Mouse (Mus musculus): ENCODE measurements around the gene Pla2g4b.
A peak's percentile ranks its signal among the peaks of the same experiment; 100 is the strongest.

Gene Pla2g4b

DNA sequence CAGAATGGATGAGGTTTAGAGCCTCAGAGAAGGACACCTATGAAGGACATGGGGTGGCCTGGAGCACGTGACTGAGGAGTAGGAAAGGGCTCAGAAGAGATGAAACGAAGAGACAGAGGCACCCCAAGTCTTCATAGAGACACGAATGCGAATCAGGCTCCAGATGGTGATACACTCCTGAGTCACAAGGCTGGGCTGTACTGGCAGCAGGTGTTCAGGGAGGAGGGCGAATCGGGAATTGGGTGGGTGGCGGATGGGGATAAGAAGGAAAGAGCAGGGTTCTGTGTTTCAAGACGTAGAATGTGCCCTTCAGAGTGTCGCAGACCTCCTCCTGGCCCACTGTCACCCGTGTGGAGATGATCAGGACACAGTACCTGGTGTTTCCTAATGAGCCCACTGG, 32.0 kb downstream of the Pla2g4b start:
- DNase-seq: no peak

DNA sequence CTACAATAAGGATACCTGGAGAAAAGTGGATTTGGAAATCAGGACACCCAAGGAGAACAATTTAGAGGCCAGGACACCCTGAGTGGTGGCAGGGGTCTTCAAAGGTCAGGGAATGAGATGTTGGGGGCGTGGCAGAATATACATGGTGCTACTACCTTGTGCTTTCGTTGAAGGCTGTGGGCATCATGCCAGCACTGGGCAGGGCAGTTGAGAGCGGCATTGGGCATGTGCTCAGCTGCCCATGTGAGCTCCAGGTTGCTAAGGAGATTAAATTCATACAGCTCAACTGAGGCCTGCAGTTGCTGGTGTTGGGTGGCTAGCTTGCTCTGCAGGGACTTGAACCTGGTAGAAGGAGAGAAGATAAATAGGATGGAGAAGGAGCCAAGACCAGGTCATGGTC, 33.0 kb downstream of the Pla2g4b start:
- no peak for DNase-seq

DNA sequence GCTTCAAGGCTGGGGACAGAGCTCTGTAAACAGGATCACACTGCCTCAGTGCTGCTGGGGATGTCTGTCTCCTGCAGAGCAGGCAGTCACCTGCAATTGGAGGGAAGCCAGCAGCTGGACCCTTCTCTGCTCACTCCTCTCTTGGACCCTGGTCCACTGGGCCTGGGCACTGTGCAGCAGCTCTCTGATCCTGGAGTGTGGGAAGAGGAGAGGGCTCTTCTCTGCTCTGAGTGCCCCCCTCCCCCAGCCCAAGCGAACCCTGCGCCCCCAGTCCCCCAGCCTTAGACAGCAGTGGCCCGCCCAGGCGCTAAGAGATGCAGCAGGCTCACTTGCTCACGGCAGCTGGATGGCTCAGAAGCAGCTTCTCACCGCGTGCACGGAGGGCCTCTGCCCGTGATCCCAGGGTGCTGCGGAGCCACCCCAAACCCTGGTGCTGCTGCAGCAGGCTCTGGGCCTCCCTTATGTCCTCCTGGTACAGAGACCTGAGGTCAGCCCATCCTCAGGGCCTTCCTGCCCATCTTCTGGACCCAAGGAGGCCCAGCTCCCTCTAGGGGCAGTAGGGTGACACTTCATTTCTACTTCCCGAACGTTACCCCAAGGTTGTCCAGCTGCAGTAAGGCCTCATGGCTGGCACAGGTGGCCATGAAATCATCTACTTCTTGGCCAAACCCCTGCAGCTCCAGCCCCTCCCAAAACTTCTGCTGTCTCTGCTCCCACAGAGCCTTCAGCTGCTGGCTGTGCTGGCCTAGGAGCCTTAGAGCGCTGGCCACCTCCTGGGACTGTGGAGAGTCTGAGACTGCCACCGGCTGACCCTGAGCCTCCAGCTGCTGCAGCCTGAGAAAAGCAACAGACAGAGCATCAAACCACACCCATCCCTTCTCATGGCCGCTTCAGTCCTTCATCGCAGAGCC, 35.6 kb downstream of the Pla2g4b start:
- DNase-seq: peak; percentile 69

DNA sequence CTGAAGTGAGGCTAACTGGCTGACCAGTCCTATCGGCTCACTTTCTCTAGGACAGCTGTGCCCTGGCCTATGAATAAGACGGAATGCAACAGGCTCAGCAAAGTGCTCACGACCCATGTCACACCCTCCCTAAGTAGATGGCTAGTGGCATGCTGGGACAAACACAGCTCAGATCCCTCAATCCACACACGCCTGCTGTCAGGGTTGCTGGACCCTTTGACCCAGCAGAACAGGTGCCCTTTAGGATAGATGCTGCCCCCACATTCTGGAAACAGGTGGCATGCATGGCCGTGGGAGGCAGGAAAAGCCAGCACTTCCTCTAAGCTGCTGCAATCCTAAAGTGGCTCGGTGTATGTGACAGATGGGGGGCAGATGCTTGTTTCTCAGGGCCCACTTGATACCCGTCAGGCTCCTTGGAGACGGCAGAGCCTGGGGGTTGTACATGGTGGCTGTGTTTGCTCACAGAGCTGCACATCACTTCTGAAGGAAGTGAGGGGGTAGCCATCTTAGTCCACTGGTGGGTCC, 36.3 kb downstream of the Pla2g4b start:
- DNase-seq: no peak

DNA sequence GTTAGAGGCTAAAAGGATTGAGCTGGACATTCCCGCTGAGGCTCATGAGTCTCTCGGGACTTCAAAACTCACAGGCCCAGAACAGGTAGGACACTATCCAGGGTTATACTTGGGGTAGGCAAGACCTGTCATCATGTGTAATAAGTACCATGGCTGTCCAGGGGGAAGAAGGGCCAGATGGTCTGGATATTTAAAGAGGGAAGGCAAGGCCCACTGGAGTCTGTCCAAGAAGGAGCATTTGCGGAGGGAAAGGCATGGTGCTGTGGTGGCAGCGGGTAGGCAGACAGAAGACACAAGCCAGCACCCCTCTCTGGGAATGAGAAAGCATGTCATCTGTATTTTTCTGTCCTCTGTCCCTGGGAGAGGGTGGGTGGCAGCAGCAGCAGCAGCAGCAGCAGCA, 40.9 kb downstream of the Pla2g4b start:
- DNase-seq: no peak

DNA sequence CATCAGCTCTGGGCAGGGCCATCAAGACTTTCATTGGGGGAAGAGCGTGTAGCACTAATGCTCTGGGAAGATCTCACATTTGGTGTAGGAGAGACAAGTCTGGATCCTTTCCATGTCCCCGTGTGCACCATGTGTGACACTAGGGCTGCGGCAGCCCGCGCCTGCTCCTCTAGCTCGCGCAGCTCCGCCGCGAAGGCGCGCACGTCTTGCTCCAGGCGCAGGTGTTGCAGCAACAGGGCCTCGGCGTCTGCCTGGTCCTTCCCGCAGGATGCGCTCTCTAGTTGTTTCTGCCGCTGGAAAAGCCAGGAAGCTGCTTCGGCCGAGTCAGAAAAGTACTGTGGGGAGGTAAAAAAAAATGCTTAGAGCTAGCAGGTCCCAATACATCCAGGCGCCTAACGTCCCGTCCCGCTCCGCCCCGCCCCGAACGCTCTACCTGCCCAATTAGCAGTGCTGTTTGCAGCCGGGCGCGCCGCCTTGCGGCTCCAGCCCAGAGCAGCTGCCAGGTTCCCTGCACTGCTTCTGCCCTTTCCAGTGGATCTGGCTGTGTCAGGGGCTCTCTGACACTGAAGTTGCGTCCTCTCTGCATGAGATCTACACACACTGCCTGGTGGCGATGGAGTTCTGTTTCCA, 43.0 kb downstream of the Pla2g4b start:
- DNase-seq: peak; percentile 63

DNA sequence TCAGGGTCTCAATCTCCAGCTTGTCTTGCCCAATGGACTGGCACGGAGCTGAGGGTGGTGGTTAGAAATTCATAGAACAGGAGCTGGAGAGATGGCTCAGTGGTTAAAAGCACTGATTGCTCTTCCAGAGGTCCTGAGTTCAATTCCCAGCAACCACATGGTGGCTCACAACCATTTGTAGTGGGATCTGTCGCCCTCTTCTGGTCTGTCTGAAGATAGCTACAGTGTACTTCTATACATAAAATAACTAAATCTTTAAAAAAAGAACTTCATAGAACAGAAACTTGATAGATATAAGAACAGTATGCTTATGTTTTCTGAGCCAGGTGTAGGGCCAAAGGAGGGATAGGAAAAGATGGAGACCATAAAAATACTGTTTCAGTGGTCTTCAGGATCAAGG, 49.2 kb downstream of the Pla2g4b start:
- DNase-seq: no peak

DNA sequence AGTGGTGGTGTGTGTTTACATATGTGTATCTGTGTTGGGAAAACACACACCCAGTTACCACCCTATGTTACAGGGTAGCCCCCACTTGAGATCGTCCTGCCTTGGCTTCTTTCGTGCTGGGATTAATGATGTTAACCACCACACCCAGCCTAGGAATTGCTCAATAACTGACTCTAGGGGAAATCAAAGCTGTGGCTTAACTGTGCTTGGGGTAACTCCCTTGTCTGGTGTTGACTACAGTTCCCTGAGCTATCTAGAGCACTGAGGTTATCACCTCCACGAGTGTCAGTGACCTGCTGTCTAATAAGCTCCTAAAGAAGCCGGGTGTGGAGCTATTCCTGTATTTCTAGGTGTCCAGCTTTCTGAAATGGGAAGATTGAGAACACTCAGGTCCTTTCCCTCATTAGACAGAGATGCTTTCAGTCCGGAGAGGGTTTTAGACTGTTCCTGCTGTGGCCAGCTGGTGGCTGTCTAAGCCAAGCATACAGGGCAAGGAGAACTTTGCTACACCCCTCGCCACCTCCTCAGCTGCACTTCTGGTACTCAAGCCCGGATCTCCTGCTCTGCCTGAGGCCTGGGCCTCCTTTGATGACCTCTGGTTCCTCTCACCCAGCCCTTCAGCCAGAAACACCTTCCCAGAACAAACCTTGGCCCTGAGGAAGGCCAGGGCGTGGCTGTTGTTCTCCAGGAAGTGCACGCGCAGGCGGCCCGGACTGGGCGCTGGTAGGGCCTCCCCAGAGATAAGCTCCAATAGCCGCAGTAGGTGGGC, 51.6 kb downstream of the Pla2g4b start:
- no peak for DNase-seq

DNA sequence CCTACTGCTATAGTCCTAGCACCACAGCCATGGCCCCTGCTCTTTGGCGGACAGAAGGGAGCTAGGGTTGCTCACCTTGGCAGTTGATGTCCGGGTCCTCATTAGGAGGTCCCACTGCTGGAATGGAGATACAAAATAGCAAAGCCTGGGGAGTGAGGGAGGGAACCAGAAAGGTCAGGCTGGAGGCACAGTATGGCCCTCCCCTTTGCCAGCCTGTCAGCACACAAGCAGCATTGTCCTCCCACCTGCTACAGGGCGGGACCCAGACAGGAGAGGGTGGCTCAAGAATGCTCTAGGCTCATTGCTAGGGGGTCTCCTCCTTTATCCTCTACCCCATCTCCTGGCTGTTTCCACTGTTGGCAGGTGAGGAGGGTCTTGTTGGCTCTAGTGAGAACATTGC, 52.8 kb downstream of the Pla2g4b start:
- DNase-seq: no peak

DNA sequence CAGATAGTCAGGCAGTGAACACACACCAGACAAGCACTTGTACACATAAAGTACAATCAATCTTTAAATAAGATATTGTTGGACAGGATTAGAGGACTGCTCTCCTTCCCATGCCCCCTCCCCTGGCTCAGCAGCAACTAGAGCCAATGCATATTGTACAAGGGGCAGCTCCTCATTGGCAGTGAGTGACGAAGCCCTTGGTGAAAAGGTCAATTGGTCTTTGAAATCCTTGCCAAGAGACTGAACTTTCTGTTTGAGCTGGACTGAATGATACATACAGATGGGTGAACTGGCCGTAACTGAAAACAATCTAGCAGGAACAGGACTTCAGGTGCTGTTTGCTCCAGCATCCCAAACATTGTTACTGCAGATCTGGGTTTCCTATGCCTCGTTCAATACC, 54.2 kb downstream of the Pla2g4b start:
- DNase-seq: no peak

DNA sequence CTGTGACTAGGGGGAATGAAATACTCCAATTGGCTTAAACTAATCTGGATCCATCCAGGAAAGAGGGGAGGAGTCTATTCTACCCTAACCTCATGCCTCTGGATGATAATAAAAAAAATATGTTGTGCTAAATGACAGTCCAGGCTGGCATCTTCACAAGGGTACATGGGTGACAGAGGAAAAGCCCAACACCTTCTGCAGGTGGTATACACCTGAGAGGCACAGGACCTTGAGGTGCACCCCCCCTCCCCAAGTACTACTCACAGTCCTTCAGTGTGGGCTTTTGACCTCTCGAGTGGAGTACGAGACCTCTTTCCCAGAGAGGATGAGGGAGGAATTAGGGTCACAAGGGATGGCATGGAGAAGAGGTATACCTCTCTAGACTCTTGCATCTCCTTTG, 54.7 kb downstream of the Pla2g4b start:
- DNase-seq: no peak

DNA sequence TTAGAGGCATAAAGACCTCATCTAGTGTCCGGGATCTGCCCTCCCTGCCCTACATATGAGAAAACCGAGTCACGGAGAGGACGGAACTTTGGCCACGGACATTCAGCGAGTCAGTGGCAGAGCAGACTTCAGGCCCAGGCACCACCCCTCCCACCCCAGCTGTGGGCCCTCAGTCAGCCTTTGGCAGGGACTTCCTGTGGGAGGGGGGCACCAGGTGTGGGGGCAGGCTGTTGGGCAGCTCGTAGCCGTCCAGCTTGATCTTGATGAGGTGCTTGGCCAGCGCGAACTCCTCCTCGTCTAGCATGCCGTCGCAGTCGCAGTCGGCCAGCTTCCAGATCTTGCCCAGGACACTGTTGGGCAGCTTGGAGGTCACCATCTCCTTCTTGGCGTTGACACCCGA, 57.8 kb downstream of the Pla2g4b start:
- no peak for DNase-seq
